Mouse (Mus musculus): Measurements from ENCODE around the gene Orm3.
A peak's percentile ranks its signal among the peaks of the same experiment; 100 is the strongest.

Gene Orm3

DNA sequence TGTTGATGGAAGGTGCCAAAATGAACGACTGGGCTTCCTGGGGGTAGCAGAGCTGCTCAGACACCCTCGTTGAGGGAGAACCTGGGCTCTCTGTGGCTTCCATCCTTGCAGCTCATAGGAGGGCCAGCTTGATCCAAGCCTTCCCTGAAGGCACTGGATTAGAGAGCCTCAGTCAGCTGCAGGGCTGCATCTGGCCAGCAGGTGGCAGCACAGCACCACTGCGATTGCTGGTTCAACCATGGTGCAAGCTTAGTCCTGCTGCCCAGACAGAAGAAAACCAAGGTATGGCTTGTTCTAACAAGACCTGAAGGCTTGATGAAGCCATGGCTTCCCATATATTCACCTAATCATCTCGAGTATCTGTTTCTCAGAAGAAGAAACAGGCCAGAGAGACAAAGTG lies 12.6 kb downstream of the Orm3 start:
- DNase-seq (ENCODE audit: low spot score in 2 of 2) = peak; percentile 70 to 87

- DNase-seq (ENCODE audit: low spot score in 2 of 2) = no peak
Observed at GRCm38 (mm10) chr4:63370897-63371296, 14.9 kb downstream of the Orm3 start.

- peak; percentile 49 to 72 for DNase-seq (ENCODE audit: low spot score in 2 of 2)
Observed at GRCm38 (mm10) chr4:63371890-63372289, 15.9 kb downstream of the Orm3 start.

- DNase-seq (ENCODE audit: low spot score in 2 of 2) = no peak
Observed at GRCm38 (mm10) chr4:63373404-63373803, 17.4 kb downstream of the Orm3 start.

DNA sequence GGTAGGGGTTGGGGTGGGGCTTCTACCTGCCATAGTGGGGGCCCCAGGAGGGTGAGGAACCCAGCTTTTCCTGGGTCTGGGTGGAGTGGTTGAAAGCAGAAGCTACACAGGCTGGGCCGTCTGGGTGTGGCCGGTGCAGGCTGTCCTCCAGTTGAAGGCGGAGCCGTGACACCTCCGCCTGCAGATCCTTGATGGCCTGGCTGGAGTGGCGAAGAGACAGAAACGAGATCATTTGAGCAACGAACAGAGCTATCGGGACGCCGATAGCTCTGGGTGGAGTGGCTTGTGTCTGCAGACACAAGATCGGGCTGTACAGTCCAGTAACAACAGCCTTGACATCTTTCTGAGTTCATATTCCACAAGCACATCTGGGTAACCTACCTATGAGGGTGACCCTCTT lies 18.4 kb downstream of the Orm3 start:
- no peak for DNase-seq (ENCODE audit: low spot score in 2 of 2)

- DNase-seq (ENCODE audit: low spot score in 2 of 2) = no peak
Observed at GRCm38 (mm10) chr4:63375367-63375766, 19.4 kb downstream of the Orm3 start.

- no peak for DNase-seq (ENCODE audit: low spot score in 2 of 2)
Observed at GRCm38 (mm10) chr4:63377483-63377882, 21.5 kb downstream of the Orm3 start.

DNA sequence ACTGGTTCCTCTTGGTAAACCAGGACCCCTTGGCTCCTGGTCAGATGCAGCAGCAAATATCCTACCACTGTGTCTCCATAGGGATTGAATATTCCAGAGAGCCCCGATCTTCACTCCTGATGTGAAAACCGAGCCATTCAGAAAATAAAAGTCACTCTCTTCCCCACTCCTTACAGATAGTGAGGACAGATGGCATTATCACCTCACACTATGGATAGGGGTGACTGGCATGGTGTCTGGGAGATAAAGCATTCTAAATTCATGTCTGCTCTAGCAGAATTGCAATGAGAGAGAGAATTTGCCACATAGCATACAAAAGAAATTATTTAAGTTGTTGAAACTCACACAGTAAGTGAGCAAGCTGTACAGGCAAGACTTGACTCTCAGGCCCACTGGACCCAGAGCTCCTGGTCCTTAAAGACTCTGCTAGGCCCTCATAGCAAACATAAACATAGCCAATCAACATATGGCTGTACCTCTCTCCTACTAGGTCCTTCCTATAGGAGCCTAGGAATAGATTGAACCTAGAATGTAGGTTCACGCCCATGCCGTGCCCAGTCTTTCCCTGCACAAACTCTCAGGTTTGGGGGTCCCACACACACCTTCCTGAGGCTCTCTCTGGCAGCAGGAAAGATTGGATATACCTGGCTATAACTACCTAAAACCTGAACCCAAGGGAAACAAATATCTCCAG lies 26.9 kb downstream of the Orm3 start:
- DNase-seq (ENCODE audit: low spot score in 2 of 2) = no peak

GRCm38 (mm10) chr4:63383474-63383873 lies 27.5 kb downstream of the Orm3 start:
- no peak for DNase-seq (ENCODE audit: low spot score in 2 of 2)

- DNase-seq (ENCODE audit: low spot score in 2 of 2) = no peak
Observed at GRCm38 (mm10) chr4:63384262-63384661, 28.3 kb downstream of the Orm3 start.

DNA sequence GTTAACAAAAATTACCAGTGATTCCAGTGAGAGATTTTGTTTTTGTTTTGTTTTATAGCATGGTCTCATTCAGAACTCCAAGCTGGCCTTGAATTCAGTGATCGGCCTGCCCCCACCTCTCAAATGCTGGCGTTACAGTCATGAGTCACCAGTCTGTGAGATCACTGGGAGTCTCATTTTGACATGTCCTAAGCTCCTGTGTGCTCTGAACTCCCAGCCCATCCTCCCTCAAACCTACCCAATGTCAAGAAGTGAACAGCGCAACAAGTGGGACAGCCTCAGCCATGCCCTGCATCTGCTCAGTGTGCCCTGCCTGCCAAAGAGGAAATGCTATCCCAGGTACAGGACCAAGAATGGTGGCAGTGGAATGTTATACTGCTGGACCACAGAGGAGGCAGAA lies 29.3 kb downstream of the Orm3 start:
- peak in 1 of 2 experiments; percentile 19 for DNase-seq (ENCODE audit: low spot score in 2 of 2)

DNA sequence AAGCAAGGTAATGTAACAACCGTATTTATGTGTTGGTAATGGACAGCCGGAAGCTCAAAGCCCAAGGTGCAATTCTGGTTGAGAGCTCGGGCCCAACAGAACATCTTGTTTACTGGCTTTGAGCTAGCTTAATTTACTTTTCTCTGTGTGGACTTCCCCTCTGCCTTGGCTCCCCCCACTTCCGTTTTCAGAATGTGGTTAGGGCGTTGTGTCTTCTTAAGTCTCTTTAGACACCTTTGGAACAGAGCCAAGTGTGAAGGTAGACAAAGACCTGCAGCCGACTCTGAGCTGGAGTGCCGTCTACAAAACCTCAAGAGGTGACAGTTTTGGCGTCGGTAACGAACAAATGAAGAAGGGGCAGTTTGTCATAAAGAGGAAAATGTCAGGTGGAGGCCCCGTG lies 29.8 kb downstream of the Orm3 start:
- DNase-seq (ENCODE audit: low spot score in 2 of 2) = peak; percentile 79 to 88

DNA sequence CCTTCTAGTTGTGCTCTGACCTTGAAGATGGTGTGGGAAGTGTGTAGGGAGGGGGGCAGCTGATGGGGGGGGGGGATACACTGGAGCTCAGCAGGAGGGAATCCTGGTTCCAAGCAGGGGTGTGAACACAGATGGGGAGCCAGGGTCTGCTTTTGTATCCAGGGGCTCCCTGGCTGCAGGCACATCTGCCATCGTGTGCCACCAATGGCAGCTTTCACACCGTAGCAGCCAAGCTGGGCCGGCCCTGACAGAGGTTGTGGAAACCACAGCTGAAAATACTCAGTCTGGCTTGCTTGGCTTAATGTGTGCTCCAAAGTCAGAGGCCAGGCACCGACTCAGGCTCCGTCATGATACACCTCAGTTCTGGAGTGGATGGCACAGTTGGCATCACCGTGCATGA lies 32.1 kb downstream of the Orm3 start:
- DNase-seq (ENCODE audit: low spot score in 2 of 2) = no peak

DNA sequence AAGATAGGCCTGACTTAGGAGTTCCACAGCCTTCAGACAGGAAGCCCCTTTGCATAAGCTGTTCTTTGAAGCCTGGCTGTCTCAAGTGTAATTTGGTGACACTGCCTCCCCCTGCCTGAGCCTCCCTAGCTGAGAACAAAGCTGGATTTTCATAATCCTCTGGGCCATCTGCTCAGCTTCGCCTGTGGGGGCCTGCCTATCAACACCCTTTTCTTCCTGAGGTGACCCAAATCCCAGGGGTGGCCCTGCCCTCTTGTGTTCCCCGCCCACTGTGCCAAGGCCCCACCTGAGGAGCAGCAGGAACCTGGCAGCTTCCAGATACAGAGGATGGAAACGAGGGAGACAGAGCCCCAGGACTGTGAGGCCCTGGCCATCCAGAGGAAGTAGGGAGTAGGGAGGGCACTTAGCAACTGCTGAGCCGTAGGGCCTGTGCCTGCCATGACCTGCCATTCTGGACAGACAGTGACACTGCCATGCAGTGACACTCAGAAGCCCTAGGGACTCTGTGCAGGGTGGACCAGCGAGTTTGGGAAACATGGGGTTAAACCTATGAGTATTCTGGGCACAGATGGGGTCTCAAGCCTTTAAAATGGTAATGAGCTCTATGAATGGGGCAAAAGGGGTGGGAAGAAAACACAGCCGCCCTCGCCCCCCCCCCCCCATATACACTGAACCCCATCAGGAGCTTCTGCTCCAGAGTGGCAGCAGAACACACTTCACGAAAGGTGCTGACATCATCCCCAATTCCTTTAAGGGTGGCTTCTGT lies 33.3 kb downstream of the Orm3 start:
- peak; percentile 58 to 61 for DNase-seq (ENCODE audit: low spot score in 2 of 2)

- no peak for DNase-seq (ENCODE audit: low spot score in 2 of 2)
Observed at GRCm38 (mm10) chr4:63389887-63390528, 34.0 kb downstream of the Orm3 start.

DNA sequence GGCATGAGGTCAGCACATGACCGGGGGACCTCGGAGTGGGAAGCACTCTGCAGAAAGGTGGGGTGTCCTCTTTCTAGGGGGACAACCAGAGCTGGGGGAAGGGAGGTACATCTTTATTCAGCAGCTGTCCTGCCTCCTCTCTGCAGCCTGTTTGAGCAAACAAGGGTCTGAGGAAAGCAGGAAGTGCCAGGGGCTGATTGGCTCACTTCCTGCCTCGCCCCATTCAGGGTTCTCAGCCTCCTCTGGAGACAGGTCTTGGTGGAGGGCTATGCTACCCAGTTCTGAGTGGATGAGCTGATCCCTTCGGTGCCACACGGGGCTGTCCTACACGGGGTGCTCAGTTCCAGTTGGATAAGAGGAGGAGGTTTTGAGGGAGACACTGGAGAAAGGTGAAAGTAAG lies 35.4 kb downstream of the Orm3 start:
- peak; percentile 60 to 61 for DNase-seq (ENCODE audit: low spot score in 2 of 2)

DNA sequence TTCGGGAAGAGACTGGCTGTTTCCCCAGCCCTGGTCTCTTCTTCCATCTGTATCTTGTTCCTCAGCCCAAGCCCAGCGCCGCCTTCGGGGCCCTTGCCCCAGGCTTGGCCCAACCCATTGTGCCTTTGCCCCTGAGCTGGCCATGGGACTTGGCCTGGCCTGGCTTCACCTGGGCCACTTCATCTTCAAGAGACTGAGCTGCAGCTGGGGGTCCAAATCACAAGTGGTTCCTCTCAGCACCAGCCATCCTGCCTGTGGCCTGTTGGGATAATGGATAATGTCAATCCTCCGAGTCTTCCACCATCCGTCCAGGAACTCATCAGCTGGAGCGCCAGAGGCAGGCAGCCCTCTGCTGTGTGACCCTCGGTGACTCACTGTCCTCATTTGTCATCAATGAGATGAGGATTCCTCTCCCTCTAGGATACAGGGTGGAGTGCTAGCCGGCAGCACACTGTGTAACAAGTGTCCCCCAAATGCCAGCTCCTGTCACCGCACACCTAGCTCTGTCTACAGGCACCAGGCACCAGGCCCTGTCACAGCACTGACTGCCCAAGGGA lies 42.1 kb downstream of the Orm3 start:
- DNase-seq (ENCODE audit: low spot score in 2 of 2) = no peak

- DNase-seq (ENCODE audit: low spot score in 2 of 2) = peak; percentile 36 to 41
Observed at GRCm38 (mm10) chr4:63398854-63399609, 43.1 kb downstream of the Orm3 start.

GRCm38 (mm10) chr4:63399691-63400270 lies 43.8 kb downstream of the Orm3 start:
- DNase-seq (ENCODE audit: low spot score in 2 of 2) = no peak

DNA sequence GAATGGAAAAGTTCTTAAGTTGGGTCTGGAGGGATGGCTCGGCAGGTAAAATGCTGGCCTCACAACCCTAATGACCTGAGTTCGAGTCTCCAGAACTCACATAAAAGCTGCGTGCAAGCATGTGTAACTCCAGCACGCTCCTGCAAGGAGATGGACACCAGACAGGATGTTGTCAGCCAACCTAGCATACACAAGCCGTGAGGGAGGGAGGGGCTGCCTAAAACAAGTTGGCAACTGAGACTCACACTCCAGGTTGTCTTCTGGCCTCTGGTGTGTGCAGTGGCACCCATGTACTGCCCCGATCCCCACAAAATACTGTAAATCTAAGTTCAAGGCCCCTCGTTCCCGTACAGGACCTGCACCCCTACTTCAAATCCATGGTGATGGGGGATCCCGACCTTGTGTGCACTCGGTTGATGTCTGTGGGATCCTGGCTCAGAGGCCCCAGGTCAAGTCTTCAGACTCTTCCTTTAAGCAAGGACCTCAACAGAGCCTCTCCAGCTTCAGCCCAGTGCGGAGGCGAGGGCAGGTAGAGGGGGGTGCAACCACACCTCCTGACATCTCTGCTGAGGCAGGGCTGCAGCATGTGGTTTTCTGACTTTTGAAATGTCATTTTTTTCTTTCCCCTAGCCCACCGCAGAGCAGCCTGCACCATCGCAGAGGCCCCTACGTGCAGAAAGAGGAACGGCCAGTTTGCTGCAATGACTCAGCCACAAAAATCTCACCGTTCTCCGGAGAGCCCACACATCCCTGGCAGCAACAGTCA lies 44.8 kb downstream of the Orm3 start:
- DNase-seq (ENCODE audit: low spot score in 2 of 2) = peak; percentile 58

- no peak for DNase-seq (ENCODE audit: low spot score in 2 of 2)
Observed at GRCm38 (mm10) chr4:63401620-63402019, 45.7 kb downstream of the Orm3 start.

Measured in thymus, postnatal 10 days (tissue).